Comparison of ENCODE assay signal across 18 mouse cellular contexts in genomic region chr4:105307905-105308304, GRCm38 (mm10).
"Had no signal": no experiment of that assay in that cellular context is flagged by ENCODE, and none has a peak within 500 bp of the region (broad histone marks: within the 10 kb centered on the region; RNA-seq: fewer than 3 reads in every experiment).

No protein-coding gene starts in this region.

- DNase-seq: lung, embryonic 14.5 days; lung, postnatal 10 days; lung, postnatal 4 days; midbrain, embryonic 14.5 days; retina, postnatal 1 day; right cerebral cortex, adult 18-20 months; right cerebral cortex, postnatal 25 days; right cerebral cortex, postnatal 4 days; spleen, adult 18-20 months; thymus, adult 18-20 months; thymus, postnatal 14 days; thymus, postnatal 36 days had no signal

- H3K36me3 ChIP-seq: midbrain, embryonic 10.5 days; midbrain, embryonic 12.5 days; neural tube, embryonic 13.5 days; neural tube, embryonic 15.5 days had no signal

- H3K9me3 ChIP-seq: midbrain, embryonic 10.5 days; midbrain, embryonic 12.5 days; neural tube, embryonic 15.5 days had no signal

- H3K9ac ChIP-seq: lung, embryonic 14.5 days; midbrain, embryonic 12.5 days; neural tube, embryonic 13.5 days; neural tube, embryonic 15.5 days had no signal

- H3K27me3 ChIP-seq: midbrain, embryonic 12.5 days; neural tube, embryonic 13.5 days; neural tube, embryonic 15.5 days had no signal

- H3K27ac ChIP-seq: midbrain, embryonic 10.5 days; midbrain, embryonic 12.5 days; neural tube, embryonic 13.5 days; neural tube, embryonic 15.5 days had no signal

- ATAC-seq: midbrain, embryonic 16.5 days had no signal

- H3K4me1 ChIP-seq: midbrain, embryonic 10.5 days; midbrain, embryonic 12.5 days; neural tube, embryonic 15.5 days had no signal

- H3K4me3 ChIP-seq: midbrain, embryonic 10.5 days; midbrain, embryonic 12.5 days; myocyte; neural tube, embryonic 13.5 days; neural tube, embryonic 15.5 days had no signal

- H3K4me2 ChIP-seq: lung, embryonic 14.5 days; midbrain, embryonic 12.5 days; neural tube, embryonic 13.5 days; neural tube, embryonic 15.5 days had no signal
